Mouse (Mus musculus) ES-E14 (cell line): Measurements from ENCODE around the gene B230219D22Rik.

Experiments used
- CHD2 ChIP-seq: IDR thresholded peaks from 2 replicates; pipeline ENCODE4 v1.6.1; 2014; ENCODE audit warnings: mild to moderate bottlenecking, low read depth, low read length, inconsistent platforms
- HCFC1 ChIP-seq: IDR thresholded peaks from 2 replicates; pipeline ENCODE4 v1.6.1; 2012; ENCODE audit warnings: low read length, inconsistent platforms, borderline replicate concordance; ENCODE audit not compliant: insufficient read depth
- MAFK ChIP-seq: IDR thresholded peaks from 2 replicates; pipeline ENCODE4 v1.6.1; 2014; ENCODE audit warnings: mild to moderate bottlenecking, low read depth, low read length, inconsistent platforms; ENCODE audit not compliant: insufficient read depth
- ZC3H11A ChIP-seq: IDR thresholded peaks from 2 replicates; pipeline ENCODE4 v1.6.1; 2012; ENCODE audit warnings: low read depth, mild to moderate bottlenecking, inconsistent platforms, low read length, borderline replicate concordance

GRCm38 (mm10) chr13:55733628-55734502, 40.9 kb downstream of the B230219D22Rik start:
- TF ChIP-seq MAFK (no peak), CHD2 (no peak), HCFC1 (no peak), ZC3H11A (no peak)
